Mouse (Mus musculus) liver (tissue): Measurements from ENCODE around the gene Gpld1.

ENCODE experiments used
- DNase-seq: peaks from one replicate; pipeline ENCODE4 v3.0.0-alpha.2; 2020; ENCODE audit warnings: mixed read lengths

The Gpld1 gene

GRCm38 (mm10) chr13:24942512-24943282, at the start of gene Gpld1:
Gene Gpld1, plus strand, starts transcription at chr13:24943152.
- DNase-seq: no peak

GRCm38 (mm10) chr13:24893880-24894279, 49.1 kb upstream of the Gpld1 start:
- DNase-seq: no peak

GRCm38 (mm10) chr13:24901916-24902315, 41.0 kb upstream of the Gpld1 start:
- DNase-seq: no peak

- no peak for DNase-seq
These were observed 39.5 kb upstream of the Gpld1 start for GRCm38 (mm10) chr13:24903412-24903811.

GRCm38 (mm10) chr13:24905422-24905821, 37.5 kb upstream of the Gpld1 start:
- DNase-seq: no peak

- no peak for DNase-seq
These were observed 36.0 kb upstream of the Gpld1 start for GRCm38 (mm10) chr13:24906831-24907570.

- no peak for DNase-seq
These were observed 33.8 kb upstream of the Gpld1 start for GRCm38 (mm10) chr13:24909112-24909511.

GRCm38 (mm10) chr13:24913576-24913975, 29.4 kb upstream of the Gpld1 start:
- DNase-seq: no peak

GRCm38 (mm10) chr13:24914915-24915314, 28.0 kb upstream of the Gpld1 start:
- DNase-seq: no peak

- no peak for DNase-seq
These were observed 27.1 kb upstream of the Gpld1 start for GRCm38 (mm10) chr13:24915831-24916230.

- DNase-seq: peak; percentile 27
These were observed 22.5 kb upstream of the Gpld1 start for GRCm38 (mm10) chr13:24920333-24920977.

GRCm38 (mm10) chr13:24921281-24921680, 21.7 kb upstream of the Gpld1 start:
- DNase-seq: no peak

- no peak for DNase-seq
These were observed 19.0 kb upstream of the Gpld1 start for GRCm38 (mm10) chr13:24923991-24924390.

- DNase-seq: no peak
These were observed 12.4 kb upstream of the Gpld1 start for GRCm38 (mm10) chr13:24930591-24930990.

- peak; percentile 13 for DNase-seq
These were observed 9.8 kb upstream of the Gpld1 start for GRCm38 (mm10) chr13:24933199-24933598.

- no peak for DNase-seq
These were observed 6.2 kb upstream of the Gpld1 start for GRCm38 (mm10) chr13:24936772-24937107.

GRCm38 (mm10) chr13:24937108-24937838, 5.7 kb upstream of the Gpld1 start, which contains the start of gene Aldh5a1:
Gene Aldh5a1, minus strand, starts transcription at chr13:24937661.
- peak; percentile 61 for DNase-seq

- DNase-seq: no peak
These were observed 5.1 kb upstream of the Gpld1 start for GRCm38 (mm10) chr13:24937839-24938166.

- DNase-seq: peak; percentile 68
These were observed 4.3 kb upstream of the Gpld1 start for GRCm38 (mm10) chr13:24938683-24939082.

GRCm38 (mm10) chr13:24939472-24939871, 3.5 kb upstream of the Gpld1 start:
- DNase-seq: no peak

- no peak for DNase-seq
These were observed 351 bp downstream of the Gpld1 start for GRCm38 (mm10) chr13:24943303-24943702.

GRCm38 (mm10) chr13:24945567-24945966, 2.6 kb downstream of the Gpld1 start:
- no peak for DNase-seq

GRCm38 (mm10) chr13:24947158-24947557, 4.2 kb downstream of the Gpld1 start:
- DNase-seq: no peak
